Mouse (Mus musculus) liver, embryonic 14.5 days (tissue): ENCODE measurements at regions not wholly inside any gene's neighbourhood (a gene's known extent, or its start where the extent isn't known, plus 50 kb on each side); places are given as distances from the start of the nearest gene placed in this dataset.

ENCODE experiments used
- CTCF ChIP-seq: IDR thresholded peaks from 2 replicates; pipeline ENCODE4 v1.5.1; 2016; ENCODE audit warnings: antibody characterized with exemption, low read depth, control low read depth
- EP300 ChIP-seq: IDR thresholded peaks from 2 replicates; pipeline ENCODE4 v1.6.1; 2016; ENCODE audit warnings: antibody characterized with exemption, low read depth

DNA sequence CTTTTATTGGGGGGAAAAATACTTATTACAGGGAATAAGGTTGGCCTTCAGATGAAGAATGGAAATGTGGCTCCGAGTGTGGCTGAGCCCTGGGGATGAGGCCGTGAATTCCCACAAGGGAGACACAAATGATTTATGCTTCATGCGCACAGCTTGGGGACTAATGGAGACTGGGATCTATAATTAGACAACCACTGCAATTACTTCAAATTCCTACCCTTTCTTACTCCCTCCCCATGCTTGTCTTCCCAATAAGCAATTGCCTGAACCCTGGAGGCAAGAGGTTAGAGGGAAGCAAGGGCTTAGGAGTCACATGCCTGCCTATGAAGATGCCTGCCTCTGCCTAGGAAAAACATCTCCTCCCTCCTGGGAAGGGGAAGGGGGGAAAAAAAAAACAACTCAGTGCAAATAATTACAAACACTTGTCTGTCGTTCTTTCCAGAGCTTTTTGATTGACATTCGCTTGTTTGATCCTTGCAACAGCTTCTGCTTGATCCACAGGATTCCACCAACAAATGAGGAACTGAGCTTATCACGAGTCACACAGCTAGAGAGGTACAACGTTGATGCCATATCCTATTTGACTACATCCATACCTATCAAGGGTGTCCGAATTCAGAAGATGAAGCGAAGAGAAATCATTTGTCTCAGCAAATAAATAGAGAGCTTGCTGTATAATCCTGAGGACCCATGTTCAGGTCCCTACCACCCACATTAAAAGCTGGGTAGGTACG lies 326.1 kb downstream of the Sox9 start:
- TF ChIP-seq EP300 (no peak), CTCF (no peak)
